Mouse (Mus musculus) G1E (cell line): ENCODE measurements around the gene Micu2. TPM values are rescaled to one million over a fixed set of nuclear protein-coding genes. Genes with fewer than 3 reads are reported as not detected.
"Not testable (repeated sequence)": the region's sequence is repeated elsewhere in the genome, so short reads cannot be mapped to it uniquely, and the experiment has no call there.

Experiments
- ATAC-seq: 2 replicates; pipeline ENCODE4 v1.8.0; 2016; ENCODE audit warnings: mild to moderate bottlenecking; ENCODE audit not compliant: insufficient number of reproducible peaks, poor library complexity, low FRiP score, severe bottlenecking; ENCODE audit errors: extremely low read depth
- DNase-seq: peaks from one replicate; pipeline ENCODE4 v3.0.0; 2012; ENCODE audit warnings: low spot score
- H3K27me3 ChIP-seq: 2 replicates; pipeline ENCODE4 v1.6.1; 2012; ENCODE audit warnings: mild to moderate bottlenecking, low read length, inconsistent platforms; ENCODE audit not compliant: insufficient read depth
- H3K36me3 ChIP-seq: replicated peaks from 2 replicates; pipeline ENCODE3; 2012; ENCODE audit warnings: mild to moderate bottlenecking, inconsistent platforms
- H3K4me1 ChIP-seq: 2 replicates; pipeline ENCODE4 v1.6.1; 2012; ENCODE audit warnings: low read depth, low read length, inconsistent platforms, mixed read lengths; ENCODE audit not compliant: insufficient read depth
- H3K4me3 ChIP-seq: 2 replicates; pipeline ENCODE4 v1.5.1; 2012; ENCODE audit warnings: low read depth, mild to moderate bottlenecking, inconsistent platforms, low read length, moderate library complexity, mixed read lengths
- H3K9me3 ChIP-seq: replicated peaks from 2 replicates; pipeline ENCODE4 v1.6.1; 2012; ENCODE audit warnings: inconsistent platforms
- CTCF ChIP-seq: IDR thresholded peaks from 2 replicates; pipeline ENCODE4 v1.5.1; 2012; ENCODE audit warnings: low read depth, low read length, inconsistent platforms, mixed read lengths
- GATA1 ChIP-seq: IDR thresholded peaks from 2 replicates; pipeline ENCODE4 v1.6.1; 2012; ENCODE audit warnings: borderline replicate concordance, low read length, inconsistent platforms, mixed read lengths
- GATA2 ChIP-seq: IDR thresholded peaks from 2 replicates; pipeline ENCODE4 v1.6.1; 2012; ENCODE audit warnings: low read depth, low read length, inconsistent platforms, borderline replicate concordance
- POLR2AphosphoS5 ChIP-seq: IDR thresholded peaks from 2 replicates; pipeline ENCODE4 v1.6.1; 2012; ENCODE audit warnings: low read depth, low read length, inconsistent platforms; ENCODE audit not compliant: insufficient replicate concordance
- TAL1 ChIP-seq: conservative IDR thresholded peaks from 2 replicates; pipeline ENCODE4 v1.6.1; 2012; ENCODE audit warnings: low read depth, low read length, inconsistent platforms, mixed read lengths
- polyA plus RNA-seq: library from polyadenylated mRNA; stranded (reverse); fragments of >175 nt; gene quantifications from 2 replicates; pipeline ENCODE4 v1.2.3, GENCODE M21; 2012
- total RNA-seq, 2 experiments: library from RNA; stranded (forward) in 1 of 2; stranded (reverse) in 1 of 2; fragments of 200-1000 nt in 1 of 2; fragments of >200 nt in 1 of 2; fragmentation: Nextera tagmentation in 1 of 2; gene quantifications; 2 replicates each; pipeline ENCODE4 v1.2.3; 2014 to 2017

Micu2 gene
- total and polyA plus RNA-seq, 3 experiments: 23.0 to 46.9 (median 28.4) TPM

- H3K36me3 ChIP-seq: no peaks in the 10 kb centered on the region
- peaks cover 24% of the 10 kb centered on the region for H3K4me1 ChIP-seq
- no peak for DNase-seq
- H3K4me3 ChIP-seq: no peak overlapping the region
- no peaks in the 10 kb centered on the region for H3K9me3 ChIP-seq
- no peaks in the 10 kb centered on the region; the same call in 1 of the 2 replicates for H3K27me3 ChIP-seq
- ATAC-seq: no peak
- TF ChIP-seq POLR2AphosphoS5 (no peak), GATA1 (no peak), TAL1 (no peak), CTCF (no peak), GATA2 (no peak)
Observed at GRCm38 (mm10) chr14:57909297-57909696, 89.8 kb downstream of the Micu2 start.

GRCm38 (mm10) chr14:57908431-57908830, 90.6 kb downstream of the Micu2 start:
- no peak for DNase-seq
- TF ChIP-seq POLR2AphosphoS5: no peak
- TF ChIP-seq CTCF: no peak
- TF ChIP-seq GATA1: no peak
- no peak for TF ChIP-seq GATA2
- no peak for TF ChIP-seq TAL1
- H3K27me3 ChIP-seq: no peaks in the 10 kb centered on the region; the same call in 1 of the 2 replicates
- peaks cover 24% of the 10 kb centered on the region for H3K4me1 ChIP-seq
- no peak for ATAC-seq
- no peaks in the 10 kb centered on the region for H3K9me3 ChIP-seq
- no peak overlapping the region for H3K4me3 ChIP-seq
- no peaks in the 10 kb centered on the region for H3K36me3 ChIP-seq

GRCm38 (mm10) chr14:57901998-57902397, 97.1 kb downstream of the Micu2 start:
- TF ChIP-seq GATA2 (no peak), GATA1 (no peak), POLR2AphosphoS5 (no peak), TAL1 (no peak), CTCF (no peak)
- no peak for ATAC-seq
- DNase-seq: no peak
- Histone ChIP-seq H3K4me1 (0 out of 2 replicates have a peak, but pooled peaks cover under 1% of the 10 kb centered on the region), H3K9me3 (no peaks in the 10 kb centered on the region), H3K4me3 (no peak overlapping the region), H3K27me3 (peaks cover 6% of the 10 kb centered on the region), H3K36me3 (no peaks in the 10 kb centered on the region)

- TF ChIP-seq TAL1 (no peak), GATA2 (no peak), POLR2AphosphoS5 (no peak), CTCF (no peak), GATA1 (no peak)
- Histone ChIP-seq H3K4me1 (no peaks in the 10 kb centered on the region), H3K36me3 (no peaks in the 10 kb centered on the region), H3K4me3 (no peak overlapping the region), H3K9me3 (peaks cover 2% of the 10 kb centered on the region), H3K27me3 (peaks cover 6% of the 10 kb centered on the region)
- ATAC-seq (no peak; the same call in 1 of the 2 replicates), DNase-seq (no peak)
Observed at GRCm38 (mm10) chr14:57896882-57897281, 102.2 kb downstream of the Micu2 start.

GRCm38 (mm10) chr14:57896088-57896871, 102.8 kb downstream of the Micu2 start:
- not testable (repeated sequence) for DNase-seq, H3K4me3 ChIP-seq, H3K9me3 ChIP-seq, H3K27me3 ChIP-seq, H3K36me3 ChIP-seq, H3K4me1 ChIP-seq, ATAC-seq

- ATAC-seq: no peak
- no peak for DNase-seq
- Histone ChIP-seq H3K9me3 (peaks cover 2% of the 10 kb centered on the region), H3K4me1 (peaks cover 6% of the 10 kb centered on the region), H3K4me3 (no peak overlapping the region), H3K36me3 (no peaks in the 10 kb centered on the region), H3K27me3 (no peaks in the 10 kb centered on the region)
- TF ChIP-seq POLR2AphosphoS5: no peak
- TF ChIP-seq TAL1: no peak
- TF ChIP-seq GATA1: no peak
- no peak for TF ChIP-seq CTCF
- no peak for TF ChIP-seq GATA2
Observed at GRCm38 (mm10) chr14:57894346-57894745, 104.7 kb downstream of the Micu2 start.

- Histone ChIP-seq H3K4me1 (peaks cover 10% of the 10 kb centered on the region), H3K4me3 (no peak overlapping the region), H3K9me3 (peaks cover 2% of the 10 kb centered on the region), H3K27me3 (no peaks in the 10 kb centered on the region), H3K36me3 (peaks cover 3% of the 10 kb centered on the region)
- ATAC-seq (no peak), DNase-seq (no peak)
- no peak for TF ChIP-seq CTCF
- no peak for TF ChIP-seq GATA1
- TF ChIP-seq TAL1: no peak
- no peak for TF ChIP-seq POLR2AphosphoS5
- no peak for TF ChIP-seq GATA2
Observed at GRCm38 (mm10) chr14:57892961-57893360, 106.1 kb downstream of the Micu2 start.
